Mouse (Mus musculus) thymus, postnatal 0 days (tissue): ENCODE measurements around the gene Asna1. TPM values are rescaled to one million over a fixed set of nuclear protein-coding genes. Genes with fewer than 3 reads are reported as not detected.

Experiments
- DNase-seq: peaks from one replicate; pipeline ENCODE4 v3.0.0-alpha.2; 2015; ENCODE audit warnings: low spot score
- polyA plus RNA-seq: library from polyadenylated mRNA; unstranded; fragments of >200 nt; fragmentation: Nextera tagmentation; extraction: Ambion mirVana; gene quantifications from 2 replicates; pipeline ENCODE4 v1.2.1, GENCODE M21; 2015

The Asna1 gene
- 90.7 and 95.8 TPM in 2 replicates for polyA plus RNA-seq

DNA sequence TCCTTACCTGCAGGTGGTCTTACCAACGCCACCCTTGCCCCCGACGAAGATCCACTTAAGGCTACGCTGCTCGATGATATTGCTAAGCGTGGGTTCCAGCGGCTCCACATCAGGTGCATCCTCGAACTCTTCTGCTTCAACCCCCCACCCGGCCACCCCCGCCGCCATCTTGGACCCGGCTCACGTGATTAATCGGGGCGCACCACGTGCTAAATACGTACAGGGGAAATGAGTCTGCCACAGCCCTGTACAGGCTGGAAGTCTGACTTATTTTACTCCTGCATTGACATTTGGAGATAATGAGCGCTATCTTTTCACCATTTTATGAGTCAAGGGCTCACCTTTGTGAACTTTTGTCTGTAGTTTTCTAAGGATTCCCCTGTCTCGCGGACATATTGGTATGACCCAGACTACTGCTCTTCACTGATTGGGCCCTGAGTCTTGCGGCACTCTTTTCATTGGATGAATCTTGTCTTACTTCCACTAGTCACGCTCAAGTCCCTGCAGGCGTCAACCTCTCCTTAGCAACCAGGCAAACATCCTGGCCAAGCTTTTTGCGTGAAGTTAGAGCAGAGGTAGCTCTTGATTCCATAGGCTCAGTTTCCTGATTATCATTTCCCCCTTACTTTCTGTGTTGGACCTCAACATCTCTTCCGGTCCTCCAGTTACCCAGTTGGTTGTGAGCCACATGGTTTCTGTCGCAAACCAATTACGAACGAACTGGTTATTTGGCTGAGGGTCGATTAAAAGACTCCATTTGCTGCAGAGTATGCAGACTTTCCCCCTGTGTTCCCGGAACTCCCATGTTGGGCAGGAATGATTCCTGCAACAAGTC, at the start of gene Asna1:
Gene Asna1 (minus strand): TSS at position 184 of the 835 bp plus-strand sequence.
- peak; percentile 94 for DNase-seq

- DNase-seq: no peak
Observed at GRCm38 (mm10) chr8:85074617-85075016, 49.5 kb upstream of the Asna1 start.

GRCm38 (mm10) chr8:85074167-85074566, 49.1 kb upstream of the Asna1 start:
- no peak for DNase-seq

DNA sequence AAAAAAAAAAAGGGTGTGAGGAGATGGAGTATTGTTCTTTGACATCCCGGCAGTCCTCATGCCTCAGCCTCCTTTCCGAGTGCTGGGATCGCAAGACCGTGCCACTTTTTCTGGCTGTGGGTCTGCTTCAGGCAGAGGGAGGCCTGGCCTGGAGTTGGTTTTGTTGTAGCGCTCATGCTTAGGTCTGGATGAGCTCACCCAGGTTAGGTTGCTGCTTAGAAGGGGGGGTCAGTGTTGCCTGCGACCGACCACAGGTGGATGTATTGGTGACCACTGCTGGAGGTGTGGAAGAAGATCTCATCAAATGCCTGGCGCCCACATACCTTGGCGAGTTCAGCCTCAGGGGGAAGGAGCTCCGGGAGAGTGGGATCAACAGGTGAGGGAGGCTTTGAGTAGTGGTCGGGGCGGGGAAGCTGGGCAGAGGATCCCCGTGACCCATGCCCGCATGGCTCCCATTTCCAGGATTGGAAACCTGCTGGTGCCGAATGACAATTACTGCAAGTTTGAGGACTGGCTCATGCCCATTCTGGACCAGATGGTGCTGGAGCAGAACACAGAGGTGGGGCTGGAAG, 48.0 kb upstream of the Asna1 start:
- DNase-seq: no peak

DNA sequence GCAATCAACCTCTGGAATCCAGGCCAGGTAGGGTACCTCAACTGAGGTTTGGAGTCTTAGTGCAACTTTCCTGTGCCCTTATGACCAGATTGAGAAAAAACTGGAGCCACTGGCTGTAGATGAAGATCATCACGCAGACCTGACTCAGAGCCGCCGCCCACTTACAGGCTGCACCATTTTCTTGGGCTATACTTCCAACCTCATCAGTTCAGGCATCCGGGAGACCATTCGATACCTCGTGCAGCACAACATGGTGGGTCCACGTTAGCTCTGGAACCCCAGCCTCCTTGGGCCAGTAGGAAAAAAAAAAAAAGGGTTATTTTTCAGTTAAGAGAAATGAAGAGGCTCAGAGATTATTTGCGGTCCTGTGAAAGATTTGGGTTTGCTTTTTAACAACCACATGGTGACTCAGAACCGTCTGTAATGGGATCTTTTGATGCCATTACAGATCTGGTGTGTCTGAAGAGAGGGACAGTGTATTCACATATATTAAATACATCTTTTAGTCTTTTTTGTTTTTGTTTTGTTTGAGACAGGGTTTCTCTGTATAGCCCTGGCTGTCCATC, 47.4 kb upstream of the Asna1 start:
- DNase-seq: peak; percentile 11

DNA sequence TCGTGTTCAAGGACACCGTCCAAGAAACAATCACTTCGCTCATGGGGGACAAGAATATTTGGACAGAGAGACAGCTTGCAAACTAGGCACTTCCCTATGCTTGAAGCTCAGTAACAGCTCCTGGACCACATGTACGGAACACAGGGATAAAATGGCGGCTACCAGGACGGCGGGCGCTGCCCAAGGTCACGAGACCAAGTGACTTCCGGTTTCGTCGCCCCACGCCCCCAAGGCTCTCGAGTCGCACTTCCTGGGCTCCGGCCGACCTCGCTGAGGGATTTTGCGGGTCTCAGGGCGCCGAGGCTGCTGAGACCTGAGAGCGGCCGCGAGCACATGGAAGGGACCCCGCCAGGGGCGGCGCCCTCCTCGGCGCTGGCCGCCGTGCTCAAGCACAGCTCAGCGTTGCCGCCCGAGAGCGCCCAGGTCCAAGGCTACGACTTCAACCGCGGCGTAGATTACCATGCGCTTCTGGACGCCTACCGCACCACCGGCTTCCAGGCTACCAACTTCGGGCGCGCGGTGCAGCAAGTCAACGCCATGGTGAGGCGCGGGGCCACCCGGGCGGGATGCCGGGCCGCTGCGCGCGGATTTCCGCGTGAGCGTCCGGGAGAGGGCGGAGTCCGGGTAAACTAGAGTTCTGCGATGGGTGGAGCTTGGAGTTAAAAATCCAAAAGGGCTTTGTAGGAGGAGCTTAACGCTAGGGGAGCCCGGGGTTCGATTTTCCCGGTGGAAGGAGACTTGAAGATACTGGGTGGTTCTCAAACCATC, 46.6 kb upstream of the Asna1 start, which contains the start of gene Dhps:
Gene Dhps (plus strand): TSS at position 244 of the 768 bp plus-strand sequence.
- DNase-seq: peak; percentile 89

- no peak for DNase-seq
Observed at GRCm38 (mm10) chr8:85071041-85071440, 46.0 kb upstream of the Asna1 start.

GRCm38 (mm10) chr8:85067982-85068381, 42.9 kb upstream of the Asna1 start, which contains the start of gene Gm5741:
Gene Gm5741 (minus strand): TSS chr8:85067982.
- no peak for DNase-seq

DNA sequence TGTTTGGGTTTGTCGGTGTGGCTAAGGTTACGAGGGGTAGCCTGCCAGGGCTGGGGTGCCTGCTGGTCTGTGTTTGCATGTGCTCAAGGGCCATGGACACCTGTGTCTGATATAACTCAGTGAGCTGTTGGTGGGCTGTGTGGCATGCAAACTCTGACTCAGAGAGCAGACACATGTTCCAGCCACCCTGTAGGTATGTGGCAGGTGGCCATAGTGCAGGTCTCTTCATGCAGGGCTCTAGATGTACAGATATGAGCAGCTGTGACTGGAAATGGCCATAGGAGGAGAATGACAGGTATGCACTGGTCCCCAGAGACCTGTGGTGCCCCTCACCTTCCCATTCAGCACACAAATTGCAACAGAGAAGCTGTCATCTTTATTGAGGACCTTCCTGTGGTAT, 42.1 kb upstream of the Asna1 start:
- DNase-seq: no peak

DNA sequence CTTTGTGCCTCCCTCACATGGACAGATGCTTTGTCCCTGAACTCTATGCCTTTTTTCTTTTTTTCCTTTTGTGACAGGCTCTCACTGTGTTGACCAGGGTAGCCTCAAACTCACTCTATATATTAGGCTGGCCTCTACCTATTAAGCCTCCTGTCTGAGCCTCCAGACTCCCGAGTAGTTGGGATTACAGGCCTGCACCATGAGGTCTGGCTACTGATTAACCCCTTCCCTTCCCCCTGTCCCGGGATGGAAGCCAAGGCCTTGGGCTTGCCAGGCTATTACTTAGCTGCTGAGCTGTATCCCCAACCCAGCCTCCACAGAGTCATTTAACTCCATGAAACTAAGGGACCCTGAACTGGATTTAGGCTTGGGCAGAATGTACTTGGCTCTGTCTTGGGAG, 40.1 kb upstream of the Asna1 start:
- no peak for DNase-seq

GRCm38 (mm10) chr8:85062603-85063002, 37.5 kb upstream of the Asna1 start:
- DNase-seq: no peak

DNA sequence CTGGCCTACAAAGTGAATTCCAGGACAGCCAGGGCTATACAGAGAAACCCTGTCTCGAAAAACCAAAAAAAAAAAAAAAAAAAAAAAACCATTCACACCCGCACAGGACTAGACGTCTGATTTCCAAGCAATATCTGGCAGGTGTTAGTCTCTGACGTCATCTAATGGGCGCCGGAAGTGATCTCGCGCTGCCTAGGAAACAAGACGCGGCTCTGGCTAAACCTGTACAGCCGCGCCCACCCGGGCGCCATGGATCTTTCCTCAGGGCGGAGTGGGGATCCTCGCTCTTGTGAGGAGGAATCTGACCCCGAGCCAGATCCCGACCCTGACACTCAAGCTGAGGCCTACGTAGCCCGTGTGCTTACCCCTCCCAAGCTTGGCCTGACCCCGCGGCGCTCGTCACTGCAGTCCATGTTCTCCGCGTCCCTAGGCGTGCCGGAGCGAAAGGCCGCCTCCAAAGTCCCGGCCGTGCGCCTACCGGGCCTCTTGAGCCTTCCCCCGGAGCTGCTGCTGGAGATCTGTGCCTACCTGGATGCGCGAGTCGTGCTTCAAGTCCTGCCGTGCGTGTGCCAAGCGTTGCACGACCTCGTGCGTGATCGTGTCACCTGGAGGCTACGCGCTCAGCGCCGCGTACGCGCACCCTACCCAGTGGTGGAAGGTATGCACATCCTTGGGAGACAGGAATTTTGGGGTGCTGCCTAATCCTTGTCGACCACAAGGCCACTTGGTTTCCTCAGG, 35.0 kb upstream of the Asna1 start, which contains the start of gene Fbxw9:
Gene Fbxw9 (plus strand): TSS at position 177 of the 738 bp plus-strand sequence.
- DNase-seq: peak; percentile 90

DNA sequence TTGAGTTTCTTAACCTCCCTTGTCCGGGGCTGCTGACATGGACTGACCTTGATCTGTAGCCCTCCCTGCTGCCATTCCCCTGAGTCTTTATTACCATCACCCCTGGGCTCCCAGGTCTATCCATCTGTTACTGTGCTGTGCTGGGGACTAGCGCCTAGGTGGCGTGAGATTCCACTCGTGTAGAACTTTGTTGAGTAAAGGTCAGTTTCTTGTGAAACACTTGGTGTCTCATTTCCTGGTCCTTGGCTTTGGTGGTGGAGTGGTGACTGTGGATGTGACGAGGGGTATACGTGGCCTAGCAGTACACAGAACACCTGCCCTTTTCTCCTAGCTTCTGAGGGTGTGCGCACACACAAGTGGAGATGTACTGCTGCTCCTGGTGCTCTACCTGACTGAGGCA, 32.3 kb upstream of the Asna1 start:
- DNase-seq: no peak

DNA sequence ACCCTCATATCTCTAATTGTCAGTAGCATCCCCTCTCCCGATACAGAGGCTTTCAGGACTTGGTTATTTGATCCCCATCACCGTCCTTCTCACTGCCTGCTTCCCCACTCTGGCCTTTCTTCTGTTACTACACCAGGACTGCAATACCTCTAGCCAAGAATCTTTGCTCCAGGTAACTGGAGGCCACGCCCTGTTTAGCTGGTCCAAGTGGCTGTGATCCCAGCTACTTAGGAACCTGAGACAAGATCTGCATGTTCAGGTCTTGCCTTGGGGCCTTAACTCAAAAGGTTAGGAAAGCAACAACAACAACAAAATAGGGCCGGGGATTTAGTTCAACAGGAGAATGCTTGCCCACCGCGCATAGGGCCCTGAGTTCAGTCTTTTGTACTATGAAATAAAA, 18.5 kb upstream of the Asna1 start:
- DNase-seq: no peak

GRCm38 (mm10) chr8:85037681-85038531, 12.8 kb upstream of the Asna1 start:
- peak; percentile 70 for DNase-seq

DNA sequence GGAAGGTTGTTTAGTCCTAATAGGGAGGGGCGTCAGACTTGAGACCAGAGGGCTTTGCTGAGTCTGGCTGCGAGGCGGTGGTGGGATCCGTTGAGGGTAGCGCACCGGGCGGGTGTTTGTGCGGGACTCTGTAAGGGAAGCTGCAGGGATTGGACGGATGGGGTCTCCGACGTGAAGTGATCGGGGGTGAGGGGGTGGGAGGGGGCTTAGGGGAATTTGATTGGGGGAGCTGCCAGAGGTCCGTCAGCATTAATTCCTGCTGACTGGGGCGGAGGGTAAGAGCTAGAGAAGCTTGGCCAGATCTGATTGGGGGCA, 12.2 kb upstream of the Asna1 start:
- DNase-seq: no peak

GRCm38 (mm10) chr8:85036718-85037365, 11.8 kb upstream of the Asna1 start, which contains the start of gene Tnpo2:
Gene Tnpo2 (plus strand): TSS chr8:85036915.
- DNase-seq: peak; percentile 95

GRCm38 (mm10) chr8:85036381-85036717, 11.3 kb upstream of the Asna1 start:
- no peak for DNase-seq

GRCm38 (mm10) chr8:85035728-85036310, 10.7 kb upstream of the Asna1 start:
- peak; percentile 52 for DNase-seq
